Mouse (Mus musculus) cerebellum, postnatal 10 days (tissue): ENCODE measurements around the gene Tet3.
"Not testable (repeated sequence)": the region's sequence is repeated elsewhere in the genome, so short reads cannot be mapped to it uniquely, and the experiment has no call there.

Experiments
- DNase-seq, 2 experiments: peaks; one replicate each; pipeline ENCODE4 v3.0.0; 2021; ENCODE audit warnings: mixed read lengths in 2 of 2

Tet3 gene

DNA sequence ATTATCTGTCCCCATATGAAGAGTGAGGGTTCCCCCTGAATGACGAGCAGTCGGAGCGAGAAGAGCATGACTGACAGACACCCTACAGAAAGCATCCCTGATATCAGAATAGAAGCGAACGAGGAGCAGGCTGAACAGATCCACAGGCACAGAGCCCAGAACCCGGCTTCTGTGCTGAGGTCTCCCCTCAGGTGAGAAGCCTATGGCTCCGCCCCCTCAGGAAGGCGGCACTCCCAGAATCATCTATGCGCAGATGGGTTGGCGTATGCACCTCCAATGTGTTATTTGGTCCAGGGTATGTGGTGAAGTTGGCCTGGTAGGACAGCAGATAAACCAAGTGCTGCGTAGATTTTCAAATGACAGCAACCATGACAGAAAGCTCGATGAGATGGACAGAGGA, 95.8 kb downstream of the Tet3 start:
- peak in 1 of 2 experiments; percentile 51 for DNase-seq

DNA sequence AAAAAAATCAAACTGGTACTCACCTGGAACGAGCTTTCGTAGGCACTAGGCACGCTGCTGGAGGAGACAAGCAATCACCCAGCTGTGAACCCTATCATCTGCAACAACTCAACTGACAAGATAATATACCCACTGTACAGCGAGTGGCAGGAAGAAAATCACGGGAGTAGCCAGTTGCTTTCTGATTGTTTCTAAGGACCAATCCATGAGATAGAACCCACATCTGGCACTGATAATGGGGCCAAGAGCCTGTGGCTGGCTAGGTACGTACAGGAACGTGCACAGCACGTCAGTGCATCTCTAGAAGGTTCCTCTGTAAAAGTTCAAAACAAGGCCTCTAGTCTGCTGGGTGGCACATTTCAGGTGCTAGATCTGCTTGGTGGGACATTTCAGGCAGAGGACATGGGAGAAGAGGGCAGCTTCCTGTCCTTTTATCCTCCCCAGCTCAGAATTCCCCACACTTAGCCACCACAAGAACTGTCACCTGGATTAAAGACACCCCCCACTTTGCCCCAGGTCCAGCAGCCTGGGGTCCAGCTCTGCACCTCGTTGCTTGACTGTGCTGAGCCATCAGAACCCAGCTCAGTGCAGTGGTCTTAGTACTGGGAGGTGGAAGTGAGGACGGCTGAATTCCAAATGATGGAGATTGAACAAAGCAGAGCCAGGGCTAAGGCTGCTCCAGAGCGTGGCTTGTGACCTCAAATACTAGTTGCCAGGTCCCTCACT, 97.2 kb downstream of the Tet3 start:
- peak; percentile 46 to 53 for DNase-seq

DNA sequence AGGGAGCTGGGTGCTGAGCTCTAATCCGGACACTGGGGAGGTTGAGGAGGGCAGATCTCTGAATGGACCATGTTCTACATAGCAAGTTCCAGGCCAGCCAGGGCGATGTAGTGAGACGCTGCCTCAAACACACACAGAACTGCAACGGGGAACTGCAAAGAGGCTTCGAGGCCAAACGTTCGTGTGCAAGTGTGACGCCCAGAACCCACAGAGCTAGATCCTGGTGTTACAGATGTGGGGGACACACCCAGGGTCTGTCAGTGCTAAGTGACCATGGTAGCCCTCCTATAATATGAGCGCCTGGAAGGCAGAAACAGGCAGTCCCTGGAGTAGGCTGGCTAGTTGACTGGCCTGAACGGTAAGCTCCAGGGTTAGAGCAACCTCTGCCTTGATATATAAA, 101.4 kb downstream of the Tet3 start:
- DNase-seq = no peak

DNA sequence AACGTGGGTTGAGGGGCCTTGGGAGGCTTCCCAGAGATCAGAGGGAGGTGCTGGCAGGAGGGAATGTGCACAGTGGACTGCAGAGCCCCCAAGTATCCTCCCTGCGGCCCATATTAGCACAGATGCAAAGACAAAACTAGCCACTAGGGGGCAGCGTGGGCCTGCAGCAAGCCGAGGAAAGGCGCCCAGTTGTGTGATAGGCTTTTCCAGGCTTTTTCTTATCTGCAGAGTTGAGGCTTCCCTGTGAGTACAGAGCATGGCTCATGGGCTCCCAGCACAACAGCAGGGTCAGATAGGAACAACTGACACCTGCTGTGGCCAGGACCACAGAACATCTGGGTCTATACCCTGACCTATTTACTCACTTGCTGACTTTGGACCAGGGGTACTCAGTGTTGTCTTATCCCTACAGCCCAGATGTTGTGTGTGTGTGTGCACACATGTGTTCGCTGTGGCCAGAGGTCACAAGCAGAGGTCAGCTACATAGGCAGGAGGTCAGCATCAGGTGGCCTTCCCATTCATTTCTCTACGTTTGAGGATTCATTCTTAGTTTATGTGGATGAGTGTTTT, 102.2 kb downstream of the Tet3 start:
- DNase-seq = peak; percentile 94 to 97

DNA sequence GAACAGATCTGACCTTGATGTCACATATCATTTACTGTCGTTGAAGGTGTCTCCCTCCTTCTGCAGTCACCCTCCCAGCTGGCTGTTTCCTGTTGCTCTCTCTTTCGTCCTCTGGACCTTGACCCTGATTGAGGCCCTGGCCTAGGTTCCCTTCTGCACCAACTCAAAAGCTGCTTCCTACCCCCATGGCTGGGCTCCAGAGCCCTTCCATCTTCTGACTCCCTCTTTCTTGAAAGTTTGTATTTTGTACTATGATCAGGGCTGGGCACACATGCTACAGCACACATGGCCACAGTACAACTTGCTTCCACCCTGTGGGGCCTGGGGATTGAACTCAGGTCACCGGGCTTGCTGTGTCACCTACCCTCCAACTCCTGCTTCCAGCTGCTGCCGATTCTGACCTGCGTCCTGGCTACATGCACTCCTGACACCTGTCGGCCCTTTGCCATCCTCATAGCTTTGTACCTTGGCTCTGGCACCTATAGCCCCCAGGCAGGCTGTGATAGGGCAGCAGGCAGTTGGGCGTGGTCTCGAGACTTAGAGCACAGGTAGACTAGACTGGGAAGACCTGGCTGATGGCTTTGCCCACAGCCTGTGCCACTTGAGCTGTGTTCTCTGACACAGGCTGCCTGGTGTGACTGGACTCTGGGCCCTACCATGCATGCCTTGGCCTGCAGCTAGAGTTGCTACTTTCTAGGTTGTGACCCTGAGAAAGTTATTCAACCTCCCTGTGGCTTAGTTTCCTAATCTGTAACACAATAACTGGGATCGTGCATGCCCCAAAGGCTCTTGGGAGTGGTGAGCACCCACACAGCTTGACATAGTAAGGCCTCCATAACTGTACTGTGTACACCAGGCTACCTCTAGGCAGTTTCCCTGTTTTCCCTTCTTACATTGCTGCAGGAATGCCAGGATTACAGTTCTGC, 103.8 kb downstream of the Tet3 start:
- DNase-seq = no peak

DNA sequence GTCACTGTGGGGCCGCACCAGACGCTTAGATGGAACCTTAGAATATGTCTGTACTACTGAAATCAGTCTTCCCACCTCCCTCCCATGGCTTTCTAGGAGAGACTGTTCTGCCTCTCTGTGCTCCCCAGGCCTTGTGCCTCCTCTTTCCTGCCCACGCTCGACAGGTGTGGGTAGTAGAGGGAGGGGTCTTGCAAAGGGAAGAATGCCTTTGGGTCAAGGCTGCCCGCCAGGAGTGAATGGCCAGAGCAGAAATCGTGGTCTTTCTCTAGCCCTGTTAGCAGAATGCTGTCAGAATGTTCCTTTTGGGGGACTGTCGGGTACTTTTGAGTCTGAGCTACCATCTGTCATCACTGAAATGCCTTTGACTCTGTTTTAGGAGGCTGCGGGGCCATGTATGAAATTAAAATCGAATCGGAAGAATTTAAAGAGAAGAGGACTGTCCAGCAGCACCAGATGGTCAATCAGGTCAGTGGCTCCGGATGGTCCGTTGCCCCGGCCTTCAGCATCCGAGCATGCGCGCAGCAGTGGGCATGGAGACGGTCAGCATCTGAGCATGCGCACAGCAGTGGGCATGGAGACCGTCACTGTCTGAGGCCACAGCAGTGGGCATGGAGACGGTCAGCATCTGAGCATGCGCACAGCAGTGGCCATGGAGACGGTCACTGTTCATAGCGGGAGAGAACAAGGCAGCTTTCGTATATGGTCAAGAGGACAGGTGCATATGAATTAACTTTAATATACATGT, 106.0 kb downstream of the Tet3 start:
- peak; percentile 75 to 83 for DNase-seq

DNA sequence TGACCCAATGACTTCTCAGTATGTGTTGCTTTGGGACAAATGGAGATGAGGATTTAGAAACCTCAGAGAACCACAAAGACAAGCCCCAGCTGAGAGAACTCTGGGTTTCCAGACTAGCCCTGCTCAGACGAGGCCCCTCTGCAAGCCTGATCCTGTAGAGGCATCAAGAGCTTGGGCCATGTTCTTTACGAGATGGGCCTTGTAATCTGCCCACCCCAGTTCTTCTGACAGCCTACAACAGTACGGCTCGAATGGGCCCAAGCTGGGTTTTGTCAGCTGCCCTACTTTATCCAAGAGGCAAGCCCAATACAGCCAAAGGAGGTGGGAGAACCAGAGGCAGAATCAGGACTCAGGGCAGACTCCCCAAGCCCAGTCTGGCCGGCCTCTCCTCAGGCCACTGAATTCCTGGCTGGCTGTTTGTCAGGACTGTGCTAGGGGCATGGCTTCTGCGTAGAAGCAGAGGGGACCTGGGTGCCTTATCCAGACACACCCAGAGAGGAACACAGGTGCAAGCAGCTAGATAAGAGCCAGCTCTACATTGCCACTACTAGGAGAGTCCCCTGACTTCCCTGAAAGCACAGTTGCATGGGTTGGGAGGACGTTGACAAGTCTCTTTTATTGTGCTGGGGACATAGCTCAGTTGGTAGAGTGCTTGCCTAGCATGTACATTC, 107.3 kb downstream of the Tet3 start:
- DNase-seq = no peak

DNA sequence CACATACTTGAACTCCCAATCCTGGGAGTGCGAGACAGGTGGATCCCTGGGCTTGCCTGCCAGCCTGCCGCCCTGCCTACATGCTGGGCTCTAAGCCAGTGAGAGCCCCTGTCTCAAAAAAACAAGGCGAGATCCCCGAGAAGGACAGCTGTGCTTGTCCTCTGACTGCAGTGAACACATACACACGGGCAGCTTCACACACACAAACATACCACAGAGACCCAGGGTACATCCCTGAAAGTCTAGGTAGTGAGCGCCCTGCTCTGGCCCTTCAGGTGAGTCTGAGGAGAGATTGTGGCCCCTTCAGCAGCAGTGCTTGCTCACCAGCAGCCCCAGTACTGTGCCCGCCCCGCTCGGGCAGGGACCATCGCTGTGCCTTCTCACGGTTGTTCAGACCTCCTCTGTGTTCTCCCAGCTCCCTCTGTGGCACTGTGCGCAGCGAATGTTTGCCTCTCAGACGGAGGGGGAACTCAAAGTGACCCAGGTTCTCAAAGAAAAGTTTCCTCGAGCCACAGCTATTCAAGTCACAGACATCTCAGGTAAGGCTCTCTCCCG, 108.0 kb downstream of the Tet3 start:
- no peak for DNase-seq

DNA sequence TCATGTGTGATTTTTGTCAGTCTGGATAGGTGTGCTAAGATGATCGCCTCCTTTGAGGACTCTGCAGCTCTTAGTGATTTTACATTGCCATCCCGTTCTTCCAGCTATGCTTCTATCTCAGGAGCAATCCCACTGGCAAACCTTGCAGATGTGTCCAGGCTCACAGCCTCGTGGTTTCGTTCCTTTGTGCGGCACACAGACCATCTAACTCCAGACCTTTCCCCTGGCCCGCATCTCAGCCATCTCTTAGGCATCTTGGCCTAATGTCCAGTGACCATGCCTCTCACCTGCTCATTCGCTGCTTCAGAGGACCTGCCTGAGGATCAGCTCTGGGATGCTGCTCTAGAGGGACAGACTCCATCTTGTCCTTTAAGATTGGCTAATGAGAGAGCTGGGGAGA, 108.7 kb downstream of the Tet3 start:
- no peak for DNase-seq

DNA sequence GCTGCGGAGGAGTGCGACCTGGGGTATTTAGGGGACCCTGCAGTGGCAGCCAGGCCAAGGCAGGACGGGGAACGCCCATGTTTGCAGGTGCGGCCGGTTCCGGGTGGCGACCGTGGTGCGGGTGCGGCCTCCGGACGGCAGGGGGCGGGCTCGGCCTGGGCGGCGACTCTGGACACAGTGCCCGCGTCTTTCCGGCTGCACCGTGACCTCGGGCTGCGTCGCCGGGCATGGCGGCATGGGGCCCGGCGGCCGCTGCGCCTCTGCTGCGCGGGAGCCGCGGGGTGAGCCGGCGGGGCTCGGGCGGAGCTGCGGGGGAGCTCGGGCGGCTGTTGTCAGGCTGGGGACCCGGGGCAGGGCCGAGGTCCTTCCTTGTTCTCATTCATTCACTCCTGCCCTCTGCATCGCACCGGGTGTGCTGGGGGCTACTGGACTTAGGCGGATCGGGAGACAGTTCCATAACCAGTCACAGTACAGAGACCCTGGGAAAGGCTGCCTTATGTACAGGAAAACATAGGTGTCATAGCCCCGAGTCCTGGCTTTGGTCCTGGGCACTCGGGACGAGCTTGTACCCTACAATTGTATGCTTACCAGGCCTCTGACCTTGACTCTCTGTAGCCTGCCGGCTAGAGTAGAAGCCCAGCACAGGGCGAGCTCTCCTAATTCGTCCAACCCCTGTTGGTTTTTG, 109.5 kb downstream of the Tet3 start:
- DNase-seq = peak; percentile 97 to 98

DNA sequence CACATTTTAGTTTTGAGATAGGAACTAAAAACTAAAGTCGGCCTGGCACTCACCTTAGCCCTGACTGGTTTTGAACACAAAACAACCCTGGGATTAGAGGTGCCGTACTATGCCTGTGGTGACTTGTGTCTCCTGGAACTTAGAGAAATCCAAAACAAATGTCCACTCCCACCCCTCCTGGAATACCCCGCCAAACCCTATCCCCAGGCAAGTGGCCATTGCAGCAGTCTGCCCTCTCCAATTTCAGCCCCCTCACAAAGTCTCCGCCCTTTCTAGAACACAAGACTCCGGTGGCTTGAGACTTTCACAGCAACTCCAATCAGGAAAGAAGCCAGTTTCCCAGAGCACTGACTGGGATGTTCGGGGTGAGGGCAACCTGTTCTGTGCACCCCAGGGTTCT, 110.0 kb downstream of the Tet3 start, which contains the start of gene Bola3:
Bola3 (plus strand) TSS at position 275 of the 400 bp plus-strand sequence.
- no peak for DNase-seq

DNA sequence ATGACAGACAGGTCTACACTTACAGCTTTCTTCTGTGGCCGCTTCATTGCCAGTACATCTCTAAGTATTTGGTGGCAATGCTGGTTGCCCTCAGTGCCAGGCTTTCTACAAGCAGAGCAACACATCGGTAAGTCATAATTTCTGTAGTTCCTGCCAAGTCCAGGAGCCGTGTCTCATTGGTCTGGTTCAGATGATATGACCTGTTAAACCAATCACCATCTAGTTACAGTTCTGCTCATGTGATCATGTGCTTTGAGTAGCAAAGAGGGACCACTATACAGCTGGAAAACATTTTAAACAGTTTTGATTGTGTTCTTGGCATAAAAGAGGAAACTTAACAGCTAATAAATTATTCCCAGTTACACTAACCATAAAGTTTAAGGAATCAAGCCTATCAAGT, 111.0 kb downstream of the Tet3 start:
- DNase-seq = no peak

DNA sequence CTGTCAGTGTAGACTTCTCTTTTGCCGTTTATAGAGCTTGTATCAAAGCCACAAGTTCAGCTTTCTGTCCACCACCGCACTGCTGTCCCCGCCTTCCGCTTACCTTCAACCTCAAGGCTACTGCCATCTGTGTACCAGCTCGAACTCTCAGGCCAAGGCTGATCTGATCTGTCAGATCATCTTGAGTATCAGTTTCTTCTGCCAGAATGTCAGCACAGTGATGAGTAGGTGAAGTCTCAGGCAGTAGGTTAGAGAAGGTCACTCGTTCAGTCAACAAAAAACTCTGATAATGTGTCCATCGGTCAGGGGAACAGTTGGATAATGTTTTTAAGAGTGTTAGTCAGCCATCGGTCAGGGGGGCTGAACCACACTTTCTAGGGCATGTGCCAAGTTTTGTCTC, 113.6 kb downstream of the Tet3 start:
- DNase-seq = not testable (repeated sequence)

DNA sequence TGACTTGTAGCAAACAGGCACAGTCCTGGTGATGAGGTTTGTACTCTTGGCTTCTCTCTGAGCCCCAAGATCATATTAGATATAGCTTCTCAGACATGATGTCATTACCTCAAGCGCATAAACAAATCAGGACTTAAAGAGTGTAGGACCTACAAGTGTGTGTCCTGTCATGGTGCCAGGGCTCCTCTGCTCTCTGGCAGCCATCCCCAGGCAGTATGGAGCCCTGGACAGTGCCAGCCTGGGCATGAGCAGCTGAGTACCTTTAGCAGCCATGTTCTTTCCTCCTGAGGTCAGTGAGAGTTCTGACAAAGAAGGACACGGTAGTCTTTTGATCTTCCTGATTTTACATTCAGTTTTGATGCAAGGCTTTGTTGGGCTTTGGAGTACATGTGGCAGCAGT, 115.9 kb downstream of the Tet3 start:
- DNase-seq = peak in 1 of 2 experiments; percentile 50

DNA sequence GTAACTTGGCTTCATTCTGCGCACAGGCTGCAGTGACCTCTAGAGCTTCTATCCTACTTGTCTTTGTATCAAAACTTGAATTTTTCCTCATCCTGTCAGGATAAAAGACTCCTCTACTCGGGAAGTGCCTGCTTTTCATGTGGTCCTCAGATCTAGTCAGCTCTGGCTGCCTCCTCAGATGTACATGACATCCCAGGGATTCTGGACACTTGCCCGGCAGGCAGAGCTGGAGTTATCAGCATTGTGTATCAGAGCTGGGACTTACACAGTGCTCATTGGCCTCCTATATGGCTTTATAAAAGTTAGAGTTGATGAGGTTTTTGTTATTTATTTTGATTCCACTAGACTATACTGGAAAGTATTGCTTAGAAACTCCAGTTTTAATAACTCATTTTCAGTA, 117.5 kb downstream of the Tet3 start:
- peak; percentile 60 to 71 for DNase-seq

DNA sequence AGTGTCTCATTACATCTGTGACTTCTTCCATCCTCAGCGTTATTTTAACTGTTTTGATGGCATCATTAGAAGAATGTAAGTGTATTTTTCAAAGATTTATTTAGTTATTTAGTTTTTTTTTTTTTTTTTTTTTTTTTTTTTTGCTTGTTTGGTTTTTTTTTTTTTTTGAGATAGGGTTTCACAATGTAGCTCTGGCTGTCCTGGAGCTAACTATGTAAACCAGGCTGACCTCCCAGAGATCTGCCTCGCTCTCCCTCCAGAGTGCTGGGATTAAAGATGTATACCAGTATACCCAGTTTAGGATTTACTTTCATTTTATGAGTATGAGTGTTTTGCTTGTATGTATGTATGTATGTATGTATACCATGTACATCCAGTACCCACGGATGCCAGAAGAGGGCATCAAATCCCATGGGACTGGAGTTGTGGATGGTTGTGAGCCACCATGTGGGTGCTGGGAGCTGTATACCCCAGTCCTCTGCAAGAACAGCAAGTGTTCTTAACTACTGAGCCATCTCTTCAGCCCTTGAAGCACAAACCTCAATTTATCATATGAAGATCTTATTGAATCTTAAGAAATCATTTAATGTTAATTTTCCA, 131.2 kb downstream of the Tet3 start:
- no peak for DNase-seq

DNA sequence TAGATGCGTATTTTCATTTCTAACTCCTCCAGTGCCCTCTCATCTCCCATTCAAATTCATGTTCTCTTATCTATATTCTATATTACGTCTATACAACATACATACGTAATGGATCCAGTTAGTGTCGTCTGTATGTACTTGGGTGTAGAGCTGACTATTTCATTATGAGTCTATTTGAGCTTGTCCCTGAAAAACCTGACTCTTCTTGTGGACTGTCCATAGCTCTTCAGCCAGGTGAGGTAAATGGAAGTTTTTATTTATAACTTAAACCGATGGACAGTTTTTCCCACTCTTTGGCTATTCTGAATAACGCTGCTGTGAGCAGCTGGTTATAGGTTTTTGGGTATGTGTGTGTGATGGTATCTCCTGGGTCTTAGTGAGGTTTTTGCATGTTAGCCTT, 132.1 kb downstream of the Tet3 start:
- DNase-seq = no peak

DNA sequence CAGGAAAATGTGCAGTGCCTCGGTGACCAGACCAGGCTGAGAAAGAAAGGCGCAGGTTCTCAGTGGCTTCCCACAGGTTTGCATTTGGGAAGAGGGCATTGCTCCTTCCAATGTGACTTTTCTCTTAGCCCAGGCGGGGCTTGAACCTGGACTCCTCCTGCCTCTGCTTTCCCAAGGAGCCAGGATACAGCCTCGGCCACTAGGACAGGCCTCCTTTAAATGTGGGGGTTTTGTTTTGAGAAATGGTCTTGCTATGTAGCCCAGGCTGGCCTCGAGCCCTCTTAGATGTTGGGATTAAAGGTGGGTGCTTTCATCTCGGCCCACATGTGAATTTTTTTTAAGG, 132.5 kb downstream of the Tet3 start:
- DNase-seq = no peak

DNA sequence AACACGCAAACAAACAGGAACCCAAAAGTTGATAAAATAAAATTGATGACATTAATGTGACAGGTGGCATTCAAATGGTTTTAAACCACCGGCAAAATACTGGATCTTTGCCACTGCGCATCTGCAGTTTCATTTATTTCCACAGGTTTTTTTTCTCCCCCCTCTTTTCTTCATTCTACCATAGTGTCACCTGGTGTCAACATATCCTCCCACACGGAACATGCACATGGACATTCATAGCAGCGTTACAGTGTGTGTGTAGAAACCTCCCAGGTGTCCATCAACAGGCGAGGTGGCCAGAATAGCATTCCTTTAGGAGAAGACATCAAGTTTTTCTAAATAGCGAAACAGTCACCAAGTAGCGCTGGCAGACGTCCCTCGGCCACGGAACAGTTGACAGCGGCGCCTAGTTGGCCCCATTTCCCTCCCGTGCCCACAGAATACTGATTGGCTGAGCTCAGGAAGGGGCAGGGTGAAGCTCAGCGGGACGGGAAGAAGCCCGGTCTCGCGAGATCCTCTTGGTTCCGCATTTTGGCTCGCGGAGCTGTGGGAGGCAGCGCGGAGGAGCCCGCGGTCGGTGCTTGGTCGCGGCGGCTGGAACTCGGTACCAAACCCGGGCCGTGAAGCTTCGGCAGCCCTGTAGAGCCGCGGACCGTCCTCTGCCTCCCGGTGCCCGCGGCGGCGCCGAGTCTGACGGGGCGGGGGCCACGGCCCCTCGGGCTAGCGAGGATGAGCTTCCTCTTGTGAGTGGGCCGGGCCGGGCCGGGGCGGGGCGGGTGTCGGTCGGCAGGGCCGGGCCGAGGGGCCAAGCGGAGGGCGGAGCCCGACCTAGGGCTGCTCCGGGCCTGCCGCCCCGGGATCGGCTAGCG, 133.1 kb downstream of the Tet3 start, which contains the start of the genes Mthfd2 and Mob1a:
Mthfd2 (minus strand) TSS at position 384 of the 869 bp plus-strand sequence.
Mob1a (plus strand) TSS at position 492 of the 869 bp plus-strand sequence.
- peak; percentile 96 to 97 for DNase-seq
